Mouse (Mus musculus) hindbrain, postnatal 0 days (tissue): ENCODE data around the gene St6gal1. TPM values are rescaled to one million over a fixed set of nuclear protein-coding genes. Genes with fewer than 3 reads are reported as not detected.

Experiments used
- ATAC-seq: fragments of 200-750 bp; cut with Nextera tagmentation; 2 replicates; pipeline ENCODE4 v1.8.0; 2017; ENCODE audit warnings: mild to moderate bottlenecking, moderate TSS enrichment, moderate library complexity
- DNase-seq: peaks from one replicate; pipeline ENCODE4 v3.0.0-alpha.2; 2015; ENCODE audit warnings: low spot score
- H3K27ac ChIP-seq: fragments of 300-500 bp; sonication (generic); 2 replicates; pipeline ENCODE4 v1.5.1; 2014; ENCODE audit warnings: mild to moderate bottlenecking
- H3K27me3 ChIP-seq: fragments of 300-500 bp; sonication (generic); 2 replicates; pipeline ENCODE4 v1.6.1; 2014; ENCODE audit warnings: low read length, mixed read lengths; ENCODE audit not compliant: insufficient read depth
- H3K36me3 ChIP-seq: fragments of 300-500 bp; sonication (generic); 2 replicates; pipeline ENCODE4 v1.6.1; 2014; ENCODE audit warnings: low read length, mixed read lengths; ENCODE audit not compliant: insufficient read depth
- H3K4me1 ChIP-seq: fragments of 300-500 bp; sonication (generic); 2 replicates; pipeline ENCODE4 v1.6.1; 2014; ENCODE audit warnings: antibody characterized with exemption, low read length, mixed read lengths; ENCODE audit not compliant: insufficient read depth
- H3K4me2 ChIP-seq: fragments of 300-500 bp; sonication (generic); 2 replicates; pipeline ENCODE4 v1.6.1; 2014; ENCODE audit warnings: low read depth, mild to moderate bottlenecking, low read length, moderate library complexity, mixed read lengths
- H3K4me3 ChIP-seq: fragments of 300-500 bp; sonication (generic); 2 replicates; pipeline ENCODE4 v1.5.1; 2014; ENCODE audit warnings: low read length
- H3K9ac ChIP-seq: fragments of 300-500 bp; sonication (generic); replicated peaks from 2 replicates; pipeline ENCODE4 v1.6.1; 2014; ENCODE audit warnings: mild to moderate bottlenecking, low read length, moderate library complexity, mixed read lengths
- H3K9me3 ChIP-seq: fragments of 300-500 bp; sonication (generic); 2 replicates; pipeline ENCODE4 v1.6.1; 2016; ENCODE audit warnings: low read length, mixed read lengths
- CTCF ChIP-seq: IDR thresholded peaks from 2 replicates; pipeline ENCODE4 v1.5.1; 2016; ENCODE audit warnings: antibody characterized with exemption, control low read depth, low read depth
- WGBS: fragments of 180-500 bp; shearing (Covaris S2); extraction: QIAGEN DNeasy Blood & Tissue Kit; methylation state at CpG from one replicate; pipeline ENCODE4 v1.1.7; 2014; 5-methylcytosine and 5-hydroxymethylcytosine counted together
- polyA plus RNA-seq: library from polyadenylated mRNA; unstranded; fragments of >200 nt; fragmentation: Nextera tagmentation; extraction: Ambion mirVana; gene quantifications from 2 replicates; pipeline ENCODE4 v1.2.1, GENCODE M21; 2015
- total RNA-seq: library from RNA; depleted of rRNA; stranded (reverse); fragments of >200 nt; gene quantifications from 2 replicates; pipeline ENCODE4 v1.2.3, GENCODE M21; 2014

St6gal1 gene
- total and polyA plus RNA-seq, 2 experiments from 2014 or later, result 10.4 to 23.9 TPM

GRCm38 (mm10) chr16:23265481-23265880 is 40.9 kb downstream of the St6gal1 start:
- no peak overlapping the region for H3K27ac ChIP-seq
- H3K4me3 ChIP-seq, result no peak overlapping the region
- H3K4me1 ChIP-seq, result peaks cover 14% of the 10 kb centered on the region
- H3K4me2 ChIP-seq, result no peak overlapping the region
- H3K36me3 ChIP-seq, result no peaks in the 10 kb centered on the region
- no peak overlapping the region for H3K9ac ChIP-seq
- H3K9me3 ChIP-seq, result no peaks in the 10 kb centered on the region
- no peak for TF ChIP-seq CTCF
- 47% methylated on average over 6 of the region's 6 CpGs for WGBS
- no peak for ATAC-seq
- DNase-seq, result peak; percentile 48
- no peaks in the 10 kb centered on the region for H3K27me3 ChIP-seq

GRCm38 (mm10) chr16:23266293-23266692 is 41.8 kb downstream of the St6gal1 start:
- DNase-seq, result no peak
- Histone ChIP-seq H3K4me1 (peaks cover 16% of the 10 kb centered on the region), H3K27me3 (no peaks in the 10 kb centered on the region), H3K9ac (no peak overlapping the region), H3K4me2 (no peak overlapping the region), H3K27ac (no peak overlapping the region), H3K4me3 (no peak overlapping the region), H3K36me3 (no peaks in the 10 kb centered on the region), H3K9me3 (no peaks in the 10 kb centered on the region)
- ATAC-seq, result no peak
- WGBS, result 83% methylated on average over 11 of the region's 11 CpGs
- no peak for TF ChIP-seq CTCF

- Histone ChIP-seq H3K4me2 (no peak overlapping the region), H3K27me3 (no peaks in the 10 kb centered on the region), H3K9ac (no peak overlapping the region), H3K4me3 (no peak overlapping the region), H3K4me1 (peaks cover 20% of the 10 kb centered on the region), H3K27ac (no peak overlapping the region), H3K9me3 (no peaks in the 10 kb centered on the region), H3K36me3 (no peaks in the 10 kb centered on the region)
- WGBS, result 64% methylated on average over 4 of the region's 4 CpGs
- TF ChIP-seq CTCF, result no peak
- DNase-seq, result no peak
- no peak for ATAC-seq
Measured at GRCm38 (mm10) chr16:23266896-23267295, 42.4 kb downstream of the St6gal1 start.

- Histone ChIP-seq H3K36me3 (no peaks in the 10 kb centered on the region), H3K4me3 (no peak overlapping the region), H3K9me3 (no peaks in the 10 kb centered on the region), H3K9ac (no peak overlapping the region), H3K27ac (no peak overlapping the region), H3K27me3 (no peaks in the 10 kb centered on the region), H3K4me1 (peaks cover 24% of the 10 kb centered on the region), H3K4me2 (no peak overlapping the region)
- 91% methylated on average over 7 of the region's 7 CpGs for WGBS
- no peak for TF ChIP-seq CTCF
- DNase-seq (no peak), ATAC-seq (no peak)
Measured at GRCm38 (mm10) chr16:23268231-23268630, 43.7 kb downstream of the St6gal1 start.

GRCm38 (mm10) chr16:23269056-23269983 is 44.8 kb downstream of the St6gal1 start:
- no peaks in the 10 kb centered on the region for H3K36me3 ChIP-seq
- H3K9me3 ChIP-seq, result no peaks in the 10 kb centered on the region
- no peaks in the 10 kb centered on the region for H3K27me3 ChIP-seq
- TF ChIP-seq CTCF, result no peak
- H3K27ac ChIP-seq, result no peak overlapping the region
- ATAC-seq, result no peak
- 84% methylated on average over 17 of the region's 17 CpGs for WGBS
- DNase-seq, result no peak
- no peak overlapping the region for H3K4me2 ChIP-seq
- H3K4me1 ChIP-seq, result peaks cover 24% of the 10 kb centered on the region
- no peak overlapping the region for H3K4me3 ChIP-seq
- H3K9ac ChIP-seq, result no peak overlapping the region

- no peaks in the 10 kb centered on the region for H3K27me3 ChIP-seq
- no peak overlapping the region for H3K4me3 ChIP-seq
- ATAC-seq (peak; percentile 63), DNase-seq (peak; percentile 62)
- H3K4me2 ChIP-seq, result no peak overlapping the region
- no peak overlapping the region for H3K9ac ChIP-seq
- TF ChIP-seq CTCF, result no peak
- no peaks in the 10 kb centered on the region for H3K9me3 ChIP-seq
- peak overlapping the region; percentile 41; the same call in 1 of the 2 replicates for H3K27ac ChIP-seq
- WGBS, result 29% methylated on average over 10 of the region's 10 CpGs
- peaks cover 24% of the 10 kb centered on the region for H3K4me1 ChIP-seq
- no peaks in the 10 kb centered on the region for H3K36me3 ChIP-seq
Measured at GRCm38 (mm10) chr16:23269984-23270912, 45.7 kb downstream of the St6gal1 start.
